Mouse (Mus musculus) midbrain, postnatal 0 days (tissue): ENCODE measurements around the gene Dtl. TPM values are rescaled to one million over a fixed set of nuclear protein-coding genes. Genes with fewer than 3 reads are reported as not detected.

Source experiments
- ATAC-seq: fragments of 200-750 bp; cut with Nextera tagmentation; 2 replicates; pipeline ENCODE4 v1.8.0; 2017; ENCODE audit warnings: moderate number of reproducible peaks, mild to moderate bottlenecking, moderate TSS enrichment, moderate library complexity; ENCODE audit not compliant: low FRiP score
- DNase-seq: peaks from one replicate; pipeline ENCODE4 v3.0.0-alpha.2; 2015; ENCODE audit warnings: low spot score
- H3K27ac ChIP-seq: fragments of 300-500 bp; sonication (generic); 2 replicates; pipeline ENCODE4 v1.5.1; 2014; ENCODE audit warnings: low read depth, mild to moderate bottlenecking, low read length, mixed read lengths
- H3K27me3 ChIP-seq: fragments of 300-500 bp; sonication (generic); 2 replicates; pipeline ENCODE4 v1.6.1; 2014; ENCODE audit warnings: low read length, control low read depth, mixed read lengths; ENCODE audit not compliant: insufficient read depth
- H3K36me3 ChIP-seq: fragments of 300-500 bp; sonication (generic); 2 replicates; pipeline ENCODE4 v1.6.1; 2014; ENCODE audit warnings: low read length, control low read depth, mixed read lengths; ENCODE audit not compliant: insufficient read depth
- H3K4me1 ChIP-seq: fragments of 300-500 bp; sonication (generic); 2 replicates; pipeline ENCODE4 v1.6.1; 2014; ENCODE audit warnings: mild to moderate bottlenecking, control low read depth, antibody characterized with exemption, low read length, mixed read lengths; ENCODE audit not compliant: insufficient read depth
- H3K4me2 ChIP-seq: fragments of 300-500 bp; sonication (generic); 2 replicates; pipeline ENCODE4 v1.6.1; 2014; ENCODE audit warnings: low read depth, mild to moderate bottlenecking, low read length, mixed read lengths; ENCODE audit not compliant: poor library complexity, severe bottlenecking
- H3K4me3 ChIP-seq: fragments of 300-500 bp; sonication (generic); 2 replicates; pipeline ENCODE4 v1.5.1; 2014; ENCODE audit warnings: low read depth, mild to moderate bottlenecking, low read length, moderate library complexity
- H3K9ac ChIP-seq: fragments of 300-500 bp; sonication (generic); replicated peaks from 2 replicates; pipeline ENCODE4 v1.6.1; 2014; ENCODE audit warnings: mild to moderate bottlenecking, low read length, moderate library complexity, mixed read lengths; ENCODE audit not compliant: poor library complexity, severe bottlenecking
- H3K9me3 ChIP-seq: fragments of 300-500 bp; sonication (generic); 2 replicates; pipeline ENCODE4 v1.6.1; 2016; ENCODE audit warnings: low read length, control low read depth
- CTCF ChIP-seq: IDR thresholded peaks from 2 replicates; pipeline ENCODE4 v1.5.1; 2016; ENCODE audit warnings: antibody characterized with exemption, mild to moderate bottlenecking
- WGBS: fragments of 180-500 bp; shearing (Covaris S2); extraction: QIAGEN DNeasy Blood & Tissue Kit; methylation state at CpG from one replicate; pipeline ENCODE4 v1.1.7; 2014; 5-methylcytosine and 5-hydroxymethylcytosine counted together
- polyA plus RNA-seq: library from polyadenylated mRNA; unstranded; fragments of >200 nt; fragmentation: Nextera tagmentation; extraction: Ambion mirVana; gene quantifications from 2 replicates; pipeline ENCODE4 v1.2.1, GENCODE M21; 2015
- total RNA-seq: library from RNA; depleted of rRNA; stranded (reverse); fragments of >200 nt; gene quantifications from 2 replicates; pipeline ENCODE4 v1.2.3, GENCODE M21; 2014

Dtl gene
- total and polyA plus RNA-seq, 2 experiments from 2014 or later: 2.0 to 2.5 TPM

GRCm38 (mm10) chr1:191609051-191609450, 33.7 kb upstream of the Dtl start:
- Histone ChIP-seq H3K4me1 (no peaks in the 10 kb centered on the region), H3K27me3 (no peaks in the 10 kb centered on the region), H3K9me3 (no peaks in the 10 kb centered on the region), H3K27ac (no peak overlapping the region), H3K4me3 (no peak overlapping the region), H3K36me3 (peaks cover 55% of the 10 kb centered on the region), H3K4me2 (no peak overlapping the region), H3K9ac (no peak overlapping the region)
- no peak for DNase-seq
- ATAC-seq: no peak
- WGBS: 90% methylated on average over 6 of the region's 6 CpGs
- TF ChIP-seq CTCF: no peak

GRCm38 (mm10) chr1:191604690-191605089, 29.3 kb upstream of the Dtl start:
- H3K27me3 ChIP-seq: no peaks in the 10 kb centered on the region
- TF ChIP-seq CTCF: no peak
- H3K9me3 ChIP-seq: no peaks in the 10 kb centered on the region
- H3K4me1 ChIP-seq: no peaks in the 10 kb centered on the region
- peaks cover 32% of the 10 kb centered on the region for H3K36me3 ChIP-seq
- DNase-seq: peak; percentile 26
- H3K27ac ChIP-seq: no peak overlapping the region
- WGBS: 57% methylated on average over 3 of the region's 3 CpGs
- H3K4me3 ChIP-seq: no peak overlapping the region
- no peak for ATAC-seq
- no peak overlapping the region for H3K9ac ChIP-seq
- H3K4me2 ChIP-seq: no peak overlapping the region

- Histone ChIP-seq H3K4me2 (no peak overlapping the region), H3K4me1 (no peaks in the 10 kb centered on the region), H3K9ac (no peak overlapping the region), H3K4me3 (no peak overlapping the region), H3K27ac (no peak overlapping the region), H3K27me3 (no peaks in the 10 kb centered on the region), H3K36me3 (peaks cover 25% of the 10 kb centered on the region; the same call in 1 of the 2 replicates), H3K9me3 (no peaks in the 10 kb centered on the region)
- 89% methylated on average over 5 of the region's 5 CpGs for WGBS
- ATAC-seq (no peak), DNase-seq (no peak)
- no peak for TF ChIP-seq CTCF
These were observed 23.9 kb upstream of the Dtl start for GRCm38 (mm10) chr1:191599210-191599609.

GRCm38 (mm10) chr1:191596076-191596475, 20.7 kb upstream of the Dtl start:
- ATAC-seq (no peak), DNase-seq (no peak)
- Histone ChIP-seq H3K27me3 (no peaks in the 10 kb centered on the region), H3K4me1 (no peaks in the 10 kb centered on the region), H3K4me2 (no peak overlapping the region), H3K9me3 (no peaks in the 10 kb centered on the region), H3K4me3 (no peak overlapping the region), H3K9ac (no peak overlapping the region), H3K36me3 (peaks cover 22% of the 10 kb centered on the region; the same call in 1 of the 2 replicates), H3K27ac (no peak overlapping the region)
- WGBS: 96% methylated on average over 8 of the region's 8 CpGs
- no peak for TF ChIP-seq CTCF

GRCm38 (mm10) chr1:191592016-191592720, 16.8 kb upstream of the Dtl start:
- no peak overlapping the region for H3K4me2 ChIP-seq
- H3K4me1 ChIP-seq: no peaks in the 10 kb centered on the region
- no peak overlapping the region for H3K9ac ChIP-seq
- H3K27ac ChIP-seq: no peak overlapping the region
- DNase-seq (no peak), ATAC-seq (no peak)
- H3K9me3 ChIP-seq: no peaks in the 10 kb centered on the region
- peaks cover 24% of the 10 kb centered on the region; the same call in 1 of the 2 replicates for H3K36me3 ChIP-seq
- TF ChIP-seq CTCF: no peak
- no peaks in the 10 kb centered on the region for H3K27me3 ChIP-seq
- WGBS: 90% methylated on average over 12 of the region's 12 CpGs
- H3K4me3 ChIP-seq: no peak overlapping the region

- TF ChIP-seq CTCF: no peak
- no peaks in the 10 kb centered on the region for H3K9me3 ChIP-seq
- DNase-seq: no peak
- H3K4me2 ChIP-seq: no peak overlapping the region
- no peak for ATAC-seq
- no peaks in the 10 kb centered on the region for H3K27me3 ChIP-seq
- 96% methylated on average over 2 of the region's 2 CpGs for WGBS
- no peak overlapping the region for H3K4me3 ChIP-seq
- H3K4me1 ChIP-seq: no peaks in the 10 kb centered on the region
- H3K27ac ChIP-seq: no peak overlapping the region
- H3K36me3 ChIP-seq: peaks cover 21% of the 10 kb centered on the region; the same call in 1 of the 2 replicates
- no peak overlapping the region for H3K9ac ChIP-seq
These were observed 13.4 kb upstream of the Dtl start for GRCm38 (mm10) chr1:191588749-191589148.
